Mouse (Mus musculus): ENCODE data around the gene Slc38a4. TPM values are rescaled to one million over a fixed set of nuclear protein-coding genes. Genes with fewer than 3 reads are reported as not detected.
A peak's percentile ranks its signal among the peaks of the same experiment; 100 is the strongest.

The Slc38a4 gene
- polyA plus RNA-seq, 1 experiment from 2014 or later, result 116 TPM

GRCm38 (mm10) chr15:96983581-96984330, 72.0 kb downstream of the Slc38a4 start:
- Histone ChIP-seq H3K4me3 (no peak overlapping the region), H3K9me3 (no peaks in the 10 kb centered on the region), H3K36me3 (no peaks in the 10 kb centered on the region), H3K4me1 (no peaks in the 10 kb centered on the region), H3K9ac (no peak overlapping the region), H3K27me3 (no peaks in the 10 kb centered on the region), H3K4me2 (no peak overlapping the region), H3K27ac (no peak overlapping the region)
- no peak for ATAC-seq (ENCODE audit: insufficient number of reproducible peaks, low FRiP score, low TSS enrichment, low read depth)
- WGBS, result 86% methylated on average over 13 of the region's 13 CpGs

GRCm38 (mm10) chr15:96975125-96975524, 80.6 kb downstream of the Slc38a4 start:
- Histone ChIP-seq H3K9me3 (no peaks in the 10 kb centered on the region), H3K9ac (no peak overlapping the region), H3K4me3 (no peak overlapping the region), H3K4me2 (no peak overlapping the region), H3K36me3 (no peaks in the 10 kb centered on the region), H3K27me3 (no peaks in the 10 kb centered on the region), H3K27ac (peak overlapping the region; percentile 33; the same call in 1 of the 2 replicates), H3K4me1 (peaks cover 4% of the 10 kb centered on the region; the same call in 1 of the 2 replicates)
- WGBS, result 43% methylated on average over 9 of the region's 9 CpGs
- 0 out of 2 replicates have a peak, but pooled peaks have one; percentile 35 for ATAC-seq (ENCODE audit: insufficient number of reproducible peaks, low FRiP score, low TSS enrichment, low read depth)

GRCm38 (mm10) chr15:96974131-96974530, 81.6 kb downstream of the Slc38a4 start:
- ATAC-seq (ENCODE audit: insufficient number of reproducible peaks, low FRiP score, low TSS enrichment, low read depth), result no peak
- Histone ChIP-seq H3K4me3 (no peak overlapping the region), H3K27me3 (no peaks in the 10 kb centered on the region), H3K36me3 (no peaks in the 10 kb centered on the region), H3K4me2 (no peak overlapping the region), H3K27ac (peak overlapping the region; percentile 57; the same call in 1 of the 2 replicates), H3K4me1 (peaks cover 4% of the 10 kb centered on the region; the same call in 1 of the 2 replicates), H3K9ac (no peak overlapping the region), H3K9me3 (no peaks in the 10 kb centered on the region)
- WGBS, result 55% methylated on average over 5 of the region's 5 CpGs

DNA sequence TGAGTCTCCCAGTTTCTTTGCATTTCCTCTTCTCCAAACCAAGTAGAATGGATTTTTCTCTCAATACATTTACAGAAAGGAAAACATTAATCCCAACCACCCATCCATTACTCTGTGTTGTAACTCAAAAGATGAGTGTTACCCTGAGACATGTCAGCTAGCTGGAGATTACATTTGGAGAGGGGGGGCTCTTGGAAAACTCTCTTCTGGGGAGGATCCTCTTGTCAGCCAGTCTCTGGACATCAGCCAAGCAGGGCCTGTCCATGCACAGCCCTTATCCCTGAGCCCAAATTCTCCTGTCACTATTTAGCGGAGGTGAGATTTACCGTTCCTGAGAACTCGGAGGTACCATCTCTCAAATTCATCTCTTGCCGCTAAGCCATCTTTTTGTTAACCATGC, 82.4 kb downstream of the Slc38a4 start:
- Histone ChIP-seq H3K9ac (no peak overlapping the region), H3K4me3 (no peak overlapping the region), H3K36me3 (no peaks in the 10 kb centered on the region), H3K27ac (no peak overlapping the region), H3K9me3 (no peaks in the 10 kb centered on the region), H3K4me2 (no peak overlapping the region), H3K4me1 (peaks cover 4% of the 10 kb centered on the region; the same call in 1 of the 2 replicates), H3K27me3 (no peaks in the 10 kb centered on the region)
- WGBS, result 73% methylated on average over 4 of the region's 4 CpGs
- ATAC-seq (ENCODE audit: insufficient number of reproducible peaks, low FRiP score, low TSS enrichment, low read depth), result no peak

DNA sequence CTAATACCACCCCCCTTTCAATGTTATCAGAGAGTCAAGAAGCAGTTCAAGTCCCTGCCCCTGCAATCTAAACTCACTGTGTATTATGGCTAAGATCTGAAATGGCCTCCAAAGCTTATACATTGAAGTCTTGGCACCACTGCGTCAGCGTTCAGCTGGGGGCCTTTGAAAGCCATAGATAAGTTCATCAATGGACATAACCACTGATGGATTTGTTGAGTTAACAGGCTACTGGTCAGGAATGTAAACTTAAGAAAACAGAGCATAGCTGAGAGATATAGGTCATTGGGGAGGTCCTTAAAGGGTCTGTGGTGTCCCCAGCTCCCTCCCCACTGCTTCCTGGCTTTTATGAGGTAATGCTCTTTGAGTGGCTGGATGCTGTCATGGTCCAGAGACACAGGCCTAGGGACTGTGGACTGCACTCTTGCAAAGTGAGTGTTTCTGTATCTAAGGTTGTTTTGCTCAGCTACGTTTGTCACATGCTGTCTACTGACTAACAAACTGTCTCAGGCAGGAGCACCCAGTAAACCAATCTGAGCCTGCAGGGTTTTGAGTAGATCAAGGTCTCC, 83.0 kb downstream of the Slc38a4 start:
- H3K4me1 ChIP-seq, result peaks cover 4% of the 10 kb centered on the region; the same call in 1 of the 2 replicates
- no peak overlapping the region for H3K4me2 ChIP-seq
- H3K9ac ChIP-seq, result no peak overlapping the region
- H3K4me3 ChIP-seq, result no peak overlapping the region
- no peaks in the 10 kb centered on the region for H3K9me3 ChIP-seq
- no peak overlapping the region for H3K27ac ChIP-seq
- ATAC-seq (ENCODE audit: insufficient number of reproducible peaks, low FRiP score, low TSS enrichment, low read depth), result no peak
- 82% methylated on average over 3 of the region's 3 CpGs for WGBS
- H3K27me3 ChIP-seq, result no peaks in the 10 kb centered on the region
- H3K36me3 ChIP-seq, result no peaks in the 10 kb centered on the region

GRCm38 (mm10) chr15:96971906-96972305, 83.8 kb downstream of the Slc38a4 start:
- no peak for ATAC-seq (ENCODE audit: insufficient number of reproducible peaks, low FRiP score, low TSS enrichment, low read depth)
- Histone ChIP-seq H3K36me3 (no peaks in the 10 kb centered on the region), H3K27me3 (no peaks in the 10 kb centered on the region), H3K4me2 (no peak overlapping the region), H3K9ac (no peak overlapping the region), H3K4me1 (peaks cover 4% of the 10 kb centered on the region; the same call in 1 of the 2 replicates), H3K4me3 (no peak overlapping the region), H3K27ac (no peak overlapping the region), H3K9me3 (no peaks in the 10 kb centered on the region)
- WGBS, result 89% methylated on average over 9 of the region's 9 CpGs

DNA sequence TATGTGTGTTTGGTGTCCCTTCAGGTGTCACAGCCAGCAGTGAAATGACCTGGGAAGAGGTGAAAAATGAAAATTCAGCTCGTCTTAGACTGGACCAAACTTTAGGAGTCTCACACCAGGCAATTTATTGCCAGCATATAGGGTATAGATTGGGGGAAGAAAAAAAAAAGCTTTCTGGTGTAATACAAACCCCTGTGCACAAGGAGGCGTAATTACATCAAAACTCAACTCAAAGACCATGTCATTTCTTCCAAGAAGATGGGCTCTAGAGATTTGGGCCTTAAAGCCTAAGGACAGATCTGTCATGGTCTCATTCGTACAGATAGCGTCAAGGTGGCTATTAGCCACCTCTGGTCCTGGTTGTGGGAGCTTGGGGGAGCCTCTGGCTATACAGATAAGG, 86.0 kb downstream of the Slc38a4 start:
- Histone ChIP-seq H3K9ac (no peak overlapping the region), H3K27me3 (no peaks in the 10 kb centered on the region), H3K36me3 (no peaks in the 10 kb centered on the region), H3K9me3 (no peaks in the 10 kb centered on the region), H3K4me3 (no peak overlapping the region), H3K27ac (no peak overlapping the region), H3K4me2 (no peak overlapping the region), H3K4me1 (peaks cover 4% of the 10 kb centered on the region; the same call in 1 of the 2 replicates)
- whole genome bisulfite sequencing, result 50% methylated on average over 4 of the region's 4 CpGs
- ATAC-seq (ENCODE audit: insufficient number of reproducible peaks, low FRiP score, low TSS enrichment, low read depth), result no peak

- WGBS, result 67% methylated on average over 11 of the region's 11 CpGs
- H3K27me3 ChIP-seq, result no peaks in the 10 kb centered on the region
- H3K36me3 ChIP-seq, result no peaks in the 10 kb centered on the region
- no peak overlapping the region for H3K27ac ChIP-seq
- no peaks in the 10 kb centered on the region for H3K9me3 ChIP-seq
- no peak overlapping the region for H3K9ac ChIP-seq
- H3K4me3 ChIP-seq, result no peak overlapping the region
- H3K4me2 ChIP-seq, result no peak overlapping the region
- peaks cover 4% of the 10 kb centered on the region; the same call in 1 of the 2 replicates for H3K4me1 ChIP-seq
- ATAC-seq (ENCODE audit: insufficient number of reproducible peaks, low FRiP score, low TSS enrichment, low read depth), result no peak
These were observed 87.0 kb downstream of the Slc38a4 start for GRCm38 (mm10) chr15:96968741-96969140.

- no peak for ATAC-seq (ENCODE audit: insufficient number of reproducible peaks, low FRiP score, low TSS enrichment, low read depth)
- Histone ChIP-seq H3K4me1 (peaks cover 10% of the 10 kb centered on the region; the same call in 1 of the 2 replicates), H3K4me2 (no peak overlapping the region), H3K36me3 (no peaks in the 10 kb centered on the region), H3K27ac (no peak overlapping the region), H3K27me3 (no peaks in the 10 kb centered on the region), H3K9ac (no peak overlapping the region), H3K4me3 (no peak overlapping the region), H3K9me3 (no peaks in the 10 kb centered on the region)
- WGBS, result 85% methylated on average over 3 of the region's 3 CpGs
These were observed 89.4 kb downstream of the Slc38a4 start for GRCm38 (mm10) chr15:96966326-96966725.

- Histone ChIP-seq H3K36me3 (no peaks in the 10 kb centered on the region), H3K4me1 (peaks cover 10% of the 10 kb centered on the region; the same call in 1 of the 2 replicates), H3K9ac (no peak overlapping the region), H3K4me3 (peak overlapping the region; percentile 7; the same call in 1 of the 2 replicates), H3K27me3 (no peaks in the 10 kb centered on the region), H3K9me3 (no peaks in the 10 kb centered on the region), H3K4me2 (peak overlapping the region; percentile 36), H3K27ac (peak overlapping the region; percentile 52)
- WGBS, result 25% methylated on average over 10 of the region's 10 CpGs
- no peak for ATAC-seq (ENCODE audit: insufficient number of reproducible peaks, low FRiP score, low TSS enrichment, low read depth)
These were observed 92.0 kb downstream of the Slc38a4 start for GRCm38 (mm10) chr15:96963735-96964134.

GRCm38 (mm10) chr15:96963318-96963717, 92.4 kb downstream of the Slc38a4 start:
- Histone ChIP-seq H3K27ac (peak overlapping the region; percentile 52), H3K27me3 (no peaks in the 10 kb centered on the region), H3K4me3 (peak overlapping the region; percentile 7; the same call in 1 of the 2 replicates), H3K36me3 (no peaks in the 10 kb centered on the region), H3K4me2 (peak overlapping the region; percentile 36), H3K9me3 (no peaks in the 10 kb centered on the region), H3K4me1 (peaks cover 10% of the 10 kb centered on the region; the same call in 1 of the 2 replicates), H3K9ac (no peak overlapping the region)
- ATAC-seq (ENCODE audit: insufficient number of reproducible peaks, low FRiP score, low TSS enrichment, low read depth), result no peak
- 54% methylated on average over 8 of the region's 8 CpGs for WGBS

GRCm38 (mm10) chr15:96960343-96960742, 95.4 kb downstream of the Slc38a4 start:
- no peak overlapping the region for H3K9ac ChIP-seq
- 87% methylated on average over 11 of the region's 11 CpGs for WGBS
- H3K27me3 ChIP-seq, result no peaks in the 10 kb centered on the region
- H3K4me1 ChIP-seq, result peaks cover 10% of the 10 kb centered on the region; the same call in 1 of the 2 replicates
- H3K36me3 ChIP-seq, result no peaks in the 10 kb centered on the region
- H3K9me3 ChIP-seq, result no peaks in the 10 kb centered on the region
- ATAC-seq (ENCODE audit: insufficient number of reproducible peaks, low FRiP score, low TSS enrichment, low read depth), result no peak
- no peak overlapping the region for H3K4me3 ChIP-seq
- no peak overlapping the region for H3K4me2 ChIP-seq
- no peak overlapping the region for H3K27ac ChIP-seq
